ENCODE assay signal across 11 mouse cellular contexts in the genomic region with DNA sequence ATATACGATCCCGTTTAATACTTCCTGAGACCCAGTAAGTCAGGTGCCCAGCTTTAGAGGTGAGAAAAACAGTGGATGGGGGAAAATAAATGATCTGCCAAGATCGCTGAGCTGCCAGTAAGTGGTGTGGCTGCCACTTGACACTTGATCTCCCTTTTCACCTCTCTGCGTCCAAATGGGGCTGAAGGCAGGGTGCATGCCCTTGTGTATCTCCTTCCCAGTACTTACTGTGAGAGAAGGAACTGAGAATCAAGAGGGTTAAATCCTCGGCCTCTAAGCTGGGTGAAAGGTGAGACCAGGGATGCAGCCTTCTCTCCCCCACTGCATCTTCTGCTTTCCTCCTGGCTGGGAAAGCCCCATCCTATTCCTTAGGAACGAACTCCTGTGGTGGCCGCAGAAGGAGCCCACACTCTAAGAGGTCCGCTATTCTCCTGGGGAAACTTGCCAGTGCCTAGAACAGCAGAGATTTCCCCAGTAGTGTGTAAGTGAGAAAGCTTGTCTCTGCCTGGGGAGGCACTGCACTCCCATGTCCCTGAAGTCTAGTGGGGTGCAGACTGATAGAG. TPM values are rescaled to one million over a fixed set of nuclear protein-coding genes. Genes with fewer than 3 reads are reported as not detected.
DNase-seq lines count a peak whose midpoint lies in the region; ATAC-seq lines count a peak whose summit lies in the region.
"Had no signal": no experiment of that assay in that cellular context is flagged by ENCODE, and none has a peak within 500 bp of the region (broad histone marks: within the 10 kb centered on the region; RNA-seq: fewer than 3 reads in every experiment).

No protein-coding gene starts in this region.

- intact Hi-C loops in gastrocnemius, postnatal 36 days (cut with DNase I) = no loop called here

- H3K4me1 ChIP-seq in forebrain, embryonic 16.5 days (replicated peaks; ENCODE audit: control insufficient read depth, insufficient read depth, low read length) = peaks cover 8% of the 10 kb centered on the region
- peaks cover 22% of the 10 kb centered on the region for H3K4me1 ChIP-seq in midbrain, embryonic 15.5 days

- WGBS in forebrain, embryonic 16.5 days = 4% methylated on average over 8 of the region's 8 CpGs
- 2% methylated on average over 8 of the region's 8 CpGs for WGBS in midbrain, embryonic 15.5 days

- DNase-seq in cerebellum, postnatal 4 days (ENCODE audit: low spot score in 2 of 2) = no peak
- DNase-seq in cerebellum, postnatal 14 days = peak; percentile 39 to 57
- no peak for DNase-seq in spleen, postnatal 36 days (ENCODE audit: low spot score in 2 of 2)
- DNase-seq in thymus, postnatal 0 days (ENCODE audit: low spot score) = no peak
- DNase-seq in gastrocnemius, postnatal 36 days = no peak
- DNase-seq: lung, postnatal 14 days had no signal

- H3K27me3 ChIP-seq in forebrain, embryonic 16.5 days (replicated peaks; ENCODE audit: control insufficient read depth, insufficient read depth, low read length) = 0 out of 2 replicates have a peak, but pooled peaks cover 2% of the 10 kb centered on the region
- H3K27me3 ChIP-seq in midbrain, embryonic 15.5 days (replicated peaks) = no peaks in the 10 kb centered on the region

- H3K4me2 ChIP-seq in forebrain, embryonic 16.5 days (ENCODE audit: low read length) = peak overlapping the region; percentile 83
- H3K4me2 ChIP-seq in midbrain, embryonic 15.5 days = peak overlapping the region; percentile 89

- H3K9me3 ChIP-seq in forebrain, embryonic 16.5 days (ENCODE audit: control insufficient read depth, low read length) = 0 out of 2 replicates have a peak, but pooled peaks cover 4% of the 10 kb centered on the region
- no peaks in the 10 kb centered on the region for H3K9me3 ChIP-seq in midbrain, embryonic 15.5 days
- H3K9me3 ChIP-seq: intestine, embryonic 15.5 days had no signal

- peak overlapping the region; percentile 34; the same call in 1 of the 2 replicates for H3K9ac ChIP-seq in forebrain, embryonic 16.5 days (replicated peaks; ENCODE audit: low read depth, low read length)
- H3K9ac ChIP-seq in midbrain, embryonic 15.5 days = peak overlapping the region; percentile 51
- H3K9ac ChIP-seq: intestine, embryonic 15.5 days had no signal

- peaks cover 2% of the 10 kb centered on the region; the same call in 1 of the 2 replicates for H3K36me3 ChIP-seq in forebrain, embryonic 16.5 days (ENCODE audit: control insufficient read depth, insufficient read depth)
- peaks cover 1% of the 10 kb centered on the region; the same call in 1 of the 2 replicates for H3K36me3 ChIP-seq in midbrain, embryonic 15.5 days (replicated peaks)
- H3K36me3 ChIP-seq: intestine, embryonic 15.5 days had no signal

- peak; percentile 38; the same call in 1 of the 2 replicates for ATAC-seq in cerebellum, adult (ENCODE audit: insufficient number of reproducible peaks, low FRiP score, low TSS enrichment)
- ATAC-seq in forebrain, embryonic 16.5 days = no peak
- no peak for ATAC-seq in midbrain, embryonic 15.5 days (replicated peaks)

- H3K27ac ChIP-seq in forebrain, embryonic 16.5 days (ENCODE audit: low read length) = no peak overlapping the region
- H3K27ac ChIP-seq in midbrain, embryonic 15.5 days = no peak overlapping the region
- H3K27ac ChIP-seq: intestine, embryonic 15.5 days had no signal

- peak overlapping the region; percentile 73 for H3K4me3 ChIP-seq in forebrain, embryonic 16.5 days (replicated peaks; ENCODE audit: low read length)
- H3K4me3 ChIP-seq in midbrain, embryonic 15.5 days = peak overlapping the region; percentile 85
- H3K4me3 ChIP-seq: erythroblast, embryonic 14.5 days had no signal

RNA-seq across cellular contexts. Expression of gene Vat1l, which starts 1.1 kb away (rescaled TPM):
- 22.5 and 41.3 TPM in 2 replicates for polyA plus RNA-seq in forebrain, embryonic 16.5 days (2015; fragmentation: Nextera tagmentation; extraction: Ambion mirVana)
- 44.7 and 47.7 TPM in 2 replicates for polyA plus RNA-seq in midbrain, embryonic 15.5 days (2015; fragmentation: Nextera tagmentation; extraction: Ambion mirVana)
- polyA plus RNA-seq in thymus, postnatal 0 days (2015; fragmentation: Nextera tagmentation; extraction: Ambion mirVana) = 0.05 and 0.12 TPM in 2 replicates
- 1 to 10 TPM in 1 of 2 experiments, under 1 TPM in 1; 0.43 to 1.4 TPM for total RNA-seq in gastrocnemius, postnatal 36 days (2021)
- polyA plus RNA-seq: erythroblast, embryonic 14.5 days had no signal

Comparison
In these comparisons a context has a peak if more than half of its experiments do, and no peak if none do; other contexts are left out.
1. DNase-seq: peak in cerebellum, postnatal 14 days (2 of 2); none in cerebellum, postnatal 4 days (0 of 2), spleen, postnatal 36 days (0 of 2), thymus, postnatal 0 days (single experiment) and gastrocnemius, postnatal 36 days (0 of 2).
2. RNA of gene Vat1l, which starts 1.1 kb away (polyA plus RNA-seq): 44.7 to 47.7 TPM in midbrain, embryonic 15.5 days and 22.5 to 41.3 TPM in forebrain, embryonic 16.5 days; 0.05 to 0.12 TPM in thymus, postnatal 0 days; every median in the first group is over 10 times any median in the second.